Mouse (Mus musculus): ENCODE results near the gene Bcl2l10.

GRCm38 (mm10) chr9:75353094-75353493 is 5.5 kb downstream of the Bcl2l10 start:
- TF ChIP-seq SRF (IDR thresholded peaks at IDR 0.05; ENCODE audit: control insufficient read depth, insufficient read length, low read depth) (no peak), POLR2A (IDR thresholded peaks at IDR 0.05; ENCODE audit: insufficient read length, low read depth) (no peak), MYOD1 (IDR thresholded peaks at IDR 0.05; ENCODE audit: control insufficient read depth in 1 of 3, insufficient read length in 2 of 3, low read depth in 2 of 3) (no peak), TCF12 (IDR thresholded peaks at IDR 0.05; ENCODE audit: insufficient read depth, poor library complexity, severe bottlenecking) (no peak)

Measured in myocyte (in vitro differentiated cells).